Mouse (Mus musculus): ENCODE results near the gene Mxra8.
A peak's percentile ranks its signal among the peaks of the same experiment; 100 is the strongest.

DNA sequence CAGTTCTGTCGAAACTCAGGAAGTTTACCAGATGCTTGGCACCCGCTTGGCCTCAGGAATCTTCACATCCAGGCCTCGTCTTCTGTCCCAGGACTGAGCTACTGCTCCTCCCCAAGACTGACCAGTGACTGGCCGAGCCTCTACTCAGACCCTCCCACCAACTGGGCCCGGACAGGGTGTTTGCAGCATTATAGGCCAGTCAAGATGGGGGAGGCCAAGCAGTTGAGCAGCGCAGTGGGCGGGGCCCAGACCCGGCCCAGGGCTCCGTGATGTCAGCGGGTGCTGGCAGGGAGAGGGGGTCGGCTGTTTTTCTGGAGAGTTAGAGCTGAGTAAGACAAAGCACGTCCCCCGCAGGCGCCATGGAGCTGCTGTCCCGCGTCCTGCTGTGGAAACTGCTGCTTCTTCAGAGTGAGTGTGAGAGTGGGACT lies at the start of gene Mxra8:
- TF ChIP-seq TCF12 (IDR thresholded peaks at IDR 0.05; ENCODE audit: insufficient read depth, poor library complexity, severe bottlenecking), result no peak
- no peak for TF ChIP-seq TCF3 (IDR thresholded peaks at IDR 0.05; ENCODE audit: insufficient read length, low read depth)
- peak; percentile 10 for TF ChIP-seq POLR2A (IDR thresholded peaks at IDR 0.05; ENCODE audit: insufficient read length, low read depth)
- no peak for TF ChIP-seq SRF (IDR thresholded peaks at IDR 0.05; ENCODE audit: control insufficient read depth, insufficient read length, low read depth)
- TF ChIP-seq MAX (IDR thresholded peaks at IDR 0.05; ENCODE audit: low read depth), result no peak
- no peak for TF ChIP-seq USF1 (IDR thresholded peaks at IDR 0.05; ENCODE audit: low read depth)
- no peak for TF ChIP-seq E2F4 (IDR thresholded peaks at IDR 0.05; ENCODE audit: insufficient read depth)
- TF ChIP-seq POLR2AphosphoS2 (IDR thresholded peaks at IDR 0.05; ENCODE audit: insufficient read length, low read depth), result peak; percentile 20

All from myocyte (in vitro differentiated cells).